Mouse (Mus musculus) heart, adult 9 months (tissue): ENCODE results near the gene Gpatch8.

Experiments
- DNase-seq, 2 experiments: peaks; one replicate each; pipeline ENCODE4 v3.0.0; 2022; ENCODE audit warnings: low spot score in 2 of 2

The Gpatch8 gene

DNA sequence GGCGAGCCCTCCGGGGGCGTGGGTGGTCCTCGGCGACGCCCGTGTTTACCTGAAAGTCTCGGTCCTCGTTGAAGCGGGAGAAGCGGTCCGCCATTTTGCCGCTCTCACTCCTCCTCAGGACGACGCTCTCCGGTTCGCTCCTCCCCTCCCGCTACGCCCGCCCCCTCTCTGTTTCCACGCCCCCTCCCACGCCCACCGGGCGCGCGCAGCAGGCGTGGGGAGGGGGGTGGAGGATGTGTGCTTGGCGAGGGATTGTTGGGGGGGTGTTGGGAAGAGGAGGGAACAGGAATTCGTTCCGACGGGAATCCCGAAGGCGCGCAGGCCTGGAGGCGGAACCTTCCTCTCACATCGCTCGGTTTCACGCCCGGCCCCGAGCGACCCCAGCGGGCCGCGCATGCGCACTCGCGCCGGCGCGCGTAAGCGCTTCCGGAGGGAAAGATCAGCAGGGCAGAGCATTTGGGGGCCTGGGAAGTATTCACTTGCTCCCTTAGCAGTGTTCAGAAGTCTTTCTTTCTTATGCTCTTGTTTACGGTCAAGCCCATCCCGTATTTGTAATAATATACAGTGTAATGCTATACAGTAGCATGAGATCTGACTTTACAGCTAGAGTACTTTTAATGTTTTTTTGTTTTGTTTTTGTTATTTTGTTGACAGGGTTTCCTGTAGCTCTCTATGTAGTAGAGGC, at the start of gene Gpatch8:
Gene Gpatch8 (minus strand): TSS at position 362 of the 685 bp plus-strand sequence.
- DNase-seq, result peak; percentile 96 to 97

DNA sequence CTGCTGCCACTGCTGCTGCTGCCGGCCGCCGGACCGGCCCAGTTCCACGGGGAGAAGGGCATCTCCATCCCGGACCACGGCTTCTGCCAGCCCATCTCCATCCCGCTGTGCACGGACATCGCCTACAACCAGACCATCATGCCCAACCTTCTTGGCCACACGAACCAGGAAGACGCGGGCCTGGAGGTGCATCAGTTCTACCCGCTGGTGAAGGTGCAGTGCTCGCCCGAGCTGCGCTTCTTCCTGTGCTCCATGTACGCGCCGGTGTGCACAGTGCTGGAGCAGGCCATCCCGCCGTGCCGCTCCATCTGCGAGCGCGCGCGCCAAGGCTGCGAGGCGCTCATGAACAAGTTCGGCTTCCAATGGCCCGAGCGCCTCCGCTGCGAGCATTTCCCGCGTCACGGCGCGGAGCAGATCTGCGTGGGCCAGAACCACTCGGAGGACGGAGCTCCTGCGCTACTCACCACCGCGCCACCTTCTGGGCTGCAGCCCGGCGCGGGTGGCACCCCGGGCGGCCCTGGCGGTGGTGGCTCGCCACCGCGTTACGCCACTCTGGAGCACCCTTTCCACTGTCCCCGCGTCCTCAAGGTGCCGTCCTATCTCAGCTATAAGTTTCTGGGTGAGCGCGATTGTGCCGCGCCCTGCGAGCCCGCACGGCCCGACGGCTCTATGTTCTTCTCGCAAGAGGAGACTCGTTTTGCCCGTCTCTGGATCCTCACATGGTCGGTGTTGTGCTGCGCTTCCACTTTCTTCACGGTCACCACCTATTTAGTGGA, 48.8 kb upstream of the Gpatch8 start:
- peak; percentile 13 to 20 for DNase-seq

DNA sequence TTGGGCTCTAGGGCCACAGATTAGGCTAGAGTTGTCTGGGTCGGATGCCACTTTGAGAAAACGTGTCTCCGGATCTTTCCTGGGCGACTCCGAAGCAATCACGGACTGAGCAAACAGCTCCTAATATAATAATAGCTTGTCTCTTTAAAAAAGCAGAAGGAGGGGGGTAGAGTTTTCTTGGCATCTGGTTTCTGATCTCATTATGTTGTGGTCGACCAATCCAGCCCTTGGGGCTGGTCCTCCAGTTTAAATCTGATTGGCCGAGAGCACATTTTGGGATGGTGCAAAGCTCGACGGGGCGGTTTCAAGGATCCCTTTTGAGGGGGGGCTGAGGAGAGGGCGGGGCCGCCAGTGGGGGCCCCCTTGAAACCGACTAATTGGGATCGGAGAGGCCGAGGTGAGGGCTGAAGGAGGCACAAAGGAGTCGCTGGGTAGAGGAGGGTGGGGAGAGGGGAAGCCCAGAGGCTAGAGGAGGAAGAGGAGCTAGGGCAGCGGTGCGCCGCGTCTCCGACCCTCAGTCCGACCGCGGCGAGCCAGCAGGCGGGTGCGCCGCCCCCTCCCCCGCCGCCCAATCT, 47.9 kb upstream of the Gpatch8 start, which contains the start of gene Fzd2:
Gene Fzd2 (plus strand): TSS at position 387 of the 575 bp plus-strand sequence.
- DNase-seq, result peak; percentile 91 to 94

DNA sequence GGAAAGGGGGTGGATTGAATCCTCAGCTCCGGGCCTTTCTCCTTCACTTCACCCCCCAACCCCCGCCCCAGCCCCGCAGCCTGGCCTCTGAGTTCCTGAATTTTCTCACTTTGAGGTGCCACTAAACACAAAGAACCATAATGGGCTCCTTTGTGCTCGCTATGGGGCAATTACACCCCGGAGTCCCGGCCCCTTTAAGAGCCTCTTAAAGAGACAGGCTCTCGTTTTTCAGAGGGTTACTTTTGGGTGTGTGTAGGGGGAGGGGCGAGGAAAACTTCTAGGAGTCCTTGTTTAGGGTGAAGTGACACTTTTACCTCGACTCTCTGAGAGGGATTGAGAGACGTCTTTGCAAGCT, 47.3 kb upstream of the Gpatch8 start:
- peak; percentile 62 to 72 for DNase-seq

DNA sequence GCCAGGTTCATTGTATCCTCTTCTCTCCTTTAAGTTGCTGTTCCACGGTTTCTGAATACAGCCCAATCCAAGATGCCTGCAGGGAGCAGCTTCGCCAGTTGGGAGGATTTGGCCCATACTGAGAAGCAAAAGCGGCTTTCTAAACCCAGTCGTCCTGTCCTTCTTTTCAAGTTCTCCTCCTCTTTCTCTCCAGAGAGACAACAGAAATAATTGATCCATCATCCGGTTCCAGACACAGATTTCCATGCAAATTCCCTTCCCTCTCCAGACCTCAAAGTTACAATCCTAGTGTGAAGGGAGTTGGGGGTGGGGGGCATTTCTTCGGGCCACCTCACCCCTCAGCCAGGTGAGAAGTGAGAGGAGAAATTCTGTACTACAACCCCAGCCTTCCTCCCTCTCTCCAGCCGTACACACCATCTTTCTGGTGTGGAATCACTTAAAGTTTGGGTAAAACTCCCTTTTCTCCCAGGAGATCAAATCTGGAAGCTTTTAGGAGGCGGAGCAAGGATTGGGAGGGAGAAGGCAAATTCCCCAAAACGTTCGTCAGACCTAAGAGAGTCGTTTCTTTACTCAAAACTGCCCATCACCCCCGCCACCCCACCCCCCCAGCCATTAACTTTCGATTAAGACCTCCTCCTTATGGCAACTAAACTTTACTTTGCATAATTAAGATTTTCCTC, 46.8 kb upstream of the Gpatch8 start:
- peak; percentile 41 to 55 for DNase-seq

DNA sequence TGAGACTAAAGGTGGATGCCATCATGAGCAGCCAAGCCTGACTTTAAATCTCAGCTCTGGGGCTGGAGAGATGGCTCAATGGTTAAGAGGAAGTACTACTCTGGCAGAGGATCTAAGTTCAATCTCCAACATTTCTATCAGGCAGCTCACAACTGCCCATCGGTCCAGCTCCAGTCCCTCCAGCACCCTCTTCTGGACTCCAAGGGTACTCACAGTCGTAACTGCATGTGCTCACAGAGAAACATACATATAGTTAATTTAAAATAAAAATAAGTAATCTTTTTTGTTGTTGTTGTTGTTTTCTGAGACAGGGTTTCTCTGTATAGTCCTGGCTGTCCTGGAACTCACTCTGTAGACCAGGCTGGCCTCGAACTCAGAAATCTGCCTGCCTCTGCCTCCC, 43.7 kb upstream of the Gpatch8 start:
- no peak for DNase-seq

DNA sequence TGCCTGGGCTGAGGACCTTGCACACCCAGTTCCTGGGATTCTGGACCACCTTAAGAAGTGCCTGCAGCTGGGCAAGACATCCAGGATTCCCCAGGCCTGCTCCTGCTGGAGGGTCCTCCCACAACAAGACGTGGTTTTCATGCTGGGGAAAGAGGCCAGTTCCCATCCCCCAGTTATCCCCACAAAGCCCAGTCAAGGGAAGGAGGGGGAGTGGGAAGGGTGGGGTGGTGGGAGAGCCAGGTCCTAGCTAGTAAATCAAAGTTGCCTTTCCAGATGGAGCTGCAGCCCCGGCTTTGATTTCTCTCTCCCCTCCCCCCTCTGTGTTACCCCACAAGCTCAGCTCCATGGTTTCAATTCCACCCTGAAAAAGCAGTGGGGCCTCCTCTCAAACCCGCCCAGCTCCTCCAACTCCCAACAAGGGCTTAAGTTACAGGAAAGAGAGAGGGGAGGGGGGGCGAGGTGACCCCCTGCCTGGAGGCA, 39.2 kb upstream of the Gpatch8 start:
- DNase-seq, result no peak

DNA sequence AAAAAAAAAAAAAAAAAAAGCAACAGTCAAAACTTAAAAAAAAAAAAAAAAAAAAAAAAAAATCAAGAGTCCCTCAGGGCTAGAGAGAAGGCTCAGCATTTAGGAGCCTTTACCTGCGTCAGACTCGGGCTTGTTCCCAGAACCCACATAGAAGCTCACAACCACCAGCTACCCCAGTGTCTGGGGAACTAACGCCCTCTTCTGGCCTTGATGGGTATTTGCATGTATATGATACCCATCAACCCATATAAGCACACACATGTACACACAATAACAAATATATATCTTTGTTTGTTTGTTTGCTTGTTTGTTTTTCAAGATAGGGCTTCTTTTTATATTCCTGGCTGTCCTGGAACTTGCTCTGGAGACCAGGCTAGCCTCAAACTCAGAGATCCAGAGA, 31.4 kb upstream of the Gpatch8 start:
- no peak for DNase-seq

DNA sequence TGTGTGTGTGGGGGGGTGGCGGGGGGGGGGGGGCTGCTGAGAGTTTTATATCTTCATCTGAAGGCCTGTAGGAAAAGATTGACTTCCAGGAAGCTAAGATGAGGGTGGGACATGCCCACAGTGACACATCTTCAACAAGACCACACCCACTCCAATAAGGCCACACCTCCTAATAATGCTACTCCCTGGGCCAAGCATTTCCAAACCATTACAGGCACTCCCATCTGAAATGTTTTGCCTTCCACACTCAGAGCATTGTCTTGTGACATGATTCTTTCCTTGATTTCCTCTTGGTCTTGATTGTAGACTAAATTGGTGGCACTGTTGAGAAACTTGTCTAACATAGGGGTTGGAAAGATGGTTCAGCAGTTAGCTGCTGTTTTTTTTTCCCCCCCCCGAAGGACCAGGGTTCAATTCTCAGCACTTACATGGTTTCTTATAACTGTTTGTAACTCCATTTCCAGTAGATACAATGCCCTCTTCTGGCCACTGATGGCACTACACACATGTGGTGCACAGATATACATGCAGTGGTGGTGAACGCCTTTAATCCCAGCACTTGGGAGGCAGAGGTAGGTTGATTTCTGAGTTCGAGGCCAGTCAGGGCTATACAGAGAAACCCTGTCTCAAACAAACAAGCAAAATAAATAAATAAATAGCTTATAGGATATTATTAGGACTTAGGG, 30.4 kb upstream of the Gpatch8 start:
- DNase-seq, result no peak

DNA sequence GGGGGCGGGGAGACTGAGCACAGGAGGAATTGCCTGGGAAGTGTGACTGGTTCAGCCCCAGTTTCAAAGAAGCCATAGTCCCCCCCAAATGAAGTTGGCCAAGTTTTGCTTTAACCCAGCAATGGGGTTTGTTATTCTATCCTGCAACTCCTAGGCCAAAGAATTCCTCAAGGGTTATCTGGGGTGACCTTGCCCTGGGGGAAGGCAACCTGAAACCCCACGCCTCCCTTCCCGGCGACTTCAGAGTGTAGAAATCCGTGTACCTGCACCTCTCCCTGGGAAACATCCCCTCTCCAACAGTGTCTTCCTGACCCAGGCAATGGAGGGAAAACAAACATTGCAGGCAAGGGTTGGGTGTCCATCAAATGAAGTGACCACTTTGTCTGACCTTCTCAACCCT, 26.5 kb upstream of the Gpatch8 start:
- no peak for DNase-seq

DNA sequence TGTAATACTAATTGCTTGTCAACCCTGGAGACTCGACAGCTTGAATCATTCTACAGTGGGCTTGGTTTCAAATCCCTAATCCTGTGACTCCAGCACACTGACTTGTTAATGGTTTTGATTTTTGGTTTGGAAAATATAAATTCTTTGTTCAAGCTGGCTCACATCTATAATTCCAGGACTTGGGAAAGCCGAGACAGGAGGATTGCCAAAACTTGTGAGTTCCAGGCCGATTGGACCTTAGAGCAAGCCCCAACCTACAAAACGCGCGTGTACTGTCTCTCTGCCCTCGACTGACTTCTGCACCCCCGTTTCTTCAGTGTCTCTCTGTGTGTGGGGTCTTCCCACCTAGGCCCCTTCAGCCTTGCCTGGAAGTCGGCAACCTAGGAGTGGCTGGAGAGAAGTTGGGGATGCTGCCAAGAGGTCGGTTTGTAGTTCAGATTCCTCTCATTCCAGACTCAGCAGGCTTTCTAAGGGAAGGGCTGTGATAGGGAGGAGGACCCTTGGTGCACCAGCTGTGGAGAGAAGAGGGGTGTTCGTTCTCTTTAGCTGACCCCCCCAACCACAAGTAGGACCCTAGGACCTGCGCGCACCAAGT, 25.9 kb upstream of the Gpatch8 start:
- DNase-seq, result peak; percentile 19 to 44

DNA sequence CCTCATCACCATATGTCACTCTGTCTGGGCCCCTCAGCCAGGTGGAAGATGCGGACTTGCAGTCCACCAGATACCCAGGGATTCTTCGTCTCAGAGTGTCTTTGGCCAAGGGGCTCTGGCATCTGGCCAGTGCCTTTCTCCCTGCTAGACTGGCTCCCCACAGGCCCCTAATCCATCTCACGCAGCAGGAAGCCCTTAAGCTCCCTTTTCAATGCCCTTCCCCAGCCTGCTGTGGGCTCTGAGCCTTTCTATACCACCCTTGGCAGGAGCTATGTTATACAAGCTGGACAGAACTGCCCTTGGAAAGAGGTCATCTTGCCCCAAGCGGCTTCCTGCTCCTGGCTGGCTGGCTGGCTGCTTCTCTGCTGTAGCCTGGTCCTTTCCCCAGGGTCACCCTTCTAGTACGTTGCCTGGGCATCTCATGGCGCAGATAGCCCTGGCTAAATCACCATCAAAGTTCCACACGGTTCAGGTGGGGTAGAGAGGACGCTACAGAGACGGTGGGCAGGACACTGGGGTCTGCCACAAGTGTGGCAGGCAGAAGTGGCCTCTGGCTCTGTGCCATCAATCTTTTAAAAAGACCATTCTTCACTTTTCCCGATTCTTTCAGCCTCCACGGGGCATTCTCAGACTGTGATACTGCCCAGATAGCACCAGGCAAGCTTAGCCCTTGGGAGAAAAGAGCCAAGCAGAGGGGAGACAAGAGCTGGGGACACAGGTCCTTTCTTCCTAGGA, 25.3 kb upstream of the Gpatch8 start:
- DNase-seq, result peak in 1 of 2 experiments; percentile 13

DNA sequence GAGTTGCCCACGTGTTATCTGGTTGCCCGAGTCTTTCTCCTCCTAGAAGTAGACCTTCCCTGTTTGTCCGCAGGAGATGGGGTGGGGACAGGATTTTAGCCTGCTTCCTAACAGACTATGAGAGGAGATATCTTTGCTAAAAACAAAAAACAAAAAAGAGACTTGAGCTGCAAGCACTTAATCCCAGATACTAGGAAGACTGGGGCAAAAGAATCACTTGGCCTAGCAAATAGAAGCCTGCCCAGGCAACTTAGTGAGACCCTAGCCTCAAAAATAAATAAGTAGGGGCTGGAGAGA, 23.8 kb upstream of the Gpatch8 start:
- DNase-seq, result no peak

DNA sequence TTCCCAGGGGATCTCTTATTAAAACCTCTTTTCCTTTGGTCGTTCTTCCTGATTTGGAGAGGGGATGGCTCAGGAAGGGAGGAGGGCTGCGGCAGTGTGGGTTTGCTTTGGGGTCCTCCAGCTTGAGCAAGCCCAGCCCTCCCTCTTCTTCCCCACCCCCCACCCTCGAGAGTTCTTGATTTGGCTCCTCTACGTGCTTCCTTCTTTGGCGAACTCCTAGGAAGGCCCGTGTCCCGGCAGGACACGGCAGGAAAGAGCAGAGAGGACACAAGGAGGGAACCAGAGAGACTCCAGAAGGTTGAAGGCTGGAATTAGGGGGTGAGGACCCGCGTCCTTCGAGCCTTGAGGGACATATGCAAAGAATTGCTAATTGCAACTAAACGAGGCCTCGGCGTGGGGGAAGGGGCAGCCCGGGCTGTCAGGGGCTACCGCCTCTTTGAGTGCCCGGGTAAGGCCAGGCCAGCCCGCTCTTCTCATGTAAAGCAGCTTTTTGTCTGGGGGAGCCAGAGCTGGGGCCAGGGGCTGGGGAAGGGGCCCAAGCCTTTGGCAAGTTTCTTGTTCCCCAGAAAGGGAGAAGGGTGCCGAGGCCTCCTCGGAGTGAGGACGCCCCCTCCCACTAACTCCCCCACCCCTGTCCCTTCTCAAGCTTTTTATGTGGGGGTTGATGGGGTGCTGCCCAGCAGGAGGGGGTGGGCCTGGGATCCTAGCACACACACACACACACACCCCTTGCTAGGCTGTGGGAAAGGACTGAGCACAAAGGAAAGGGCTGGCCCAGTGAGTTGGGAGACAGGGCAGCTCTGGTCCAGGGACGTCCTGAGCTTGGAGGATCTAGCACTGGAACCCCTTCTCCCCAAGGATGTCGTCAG, 23.2 kb upstream of the Gpatch8 start, which contains the start of gene Gm11627:
Gene Gm11627 (minus strand): TSS at position 297 of the 869 bp plus-strand sequence.
- no peak for DNase-seq

DNA sequence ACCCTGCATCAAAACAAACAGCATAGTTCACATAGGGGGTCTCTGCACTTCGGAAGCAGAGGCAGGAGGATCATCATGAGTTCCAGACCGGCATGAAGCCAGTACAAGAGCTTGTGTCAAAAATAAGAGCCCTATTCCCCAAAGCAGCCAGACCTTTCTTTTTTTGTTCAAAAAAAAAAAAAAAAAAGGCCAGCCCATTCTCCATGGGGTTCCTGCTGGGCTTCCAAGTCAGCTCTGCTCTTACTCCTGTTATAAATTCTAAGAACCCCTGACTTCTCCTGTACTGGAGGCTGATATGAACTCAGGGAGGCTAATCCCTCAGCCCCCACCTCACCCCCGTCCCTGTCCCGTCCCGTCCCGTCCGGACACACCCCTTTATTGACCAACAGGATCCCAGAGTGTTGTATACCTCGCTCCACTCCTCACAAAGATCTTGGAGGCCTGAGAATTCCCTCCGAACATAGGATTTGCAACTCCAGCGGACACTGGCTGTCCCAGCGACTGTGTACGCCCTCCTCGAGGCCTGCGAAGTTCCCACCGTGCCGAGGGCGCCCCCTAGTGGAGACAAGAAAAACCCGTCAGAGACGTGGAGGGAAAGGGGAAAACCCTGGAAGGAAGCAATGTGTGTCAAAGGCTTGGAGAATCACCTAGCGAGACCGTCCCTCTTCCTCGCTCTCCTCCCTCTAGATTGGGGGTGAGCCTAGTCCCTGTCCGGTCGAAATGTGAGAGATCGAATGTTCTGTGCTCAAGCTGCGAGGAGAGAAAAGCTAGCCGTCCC, 22.3 kb upstream of the Gpatch8 start:
- peak; percentile 63 to 74 for DNase-seq

DNA sequence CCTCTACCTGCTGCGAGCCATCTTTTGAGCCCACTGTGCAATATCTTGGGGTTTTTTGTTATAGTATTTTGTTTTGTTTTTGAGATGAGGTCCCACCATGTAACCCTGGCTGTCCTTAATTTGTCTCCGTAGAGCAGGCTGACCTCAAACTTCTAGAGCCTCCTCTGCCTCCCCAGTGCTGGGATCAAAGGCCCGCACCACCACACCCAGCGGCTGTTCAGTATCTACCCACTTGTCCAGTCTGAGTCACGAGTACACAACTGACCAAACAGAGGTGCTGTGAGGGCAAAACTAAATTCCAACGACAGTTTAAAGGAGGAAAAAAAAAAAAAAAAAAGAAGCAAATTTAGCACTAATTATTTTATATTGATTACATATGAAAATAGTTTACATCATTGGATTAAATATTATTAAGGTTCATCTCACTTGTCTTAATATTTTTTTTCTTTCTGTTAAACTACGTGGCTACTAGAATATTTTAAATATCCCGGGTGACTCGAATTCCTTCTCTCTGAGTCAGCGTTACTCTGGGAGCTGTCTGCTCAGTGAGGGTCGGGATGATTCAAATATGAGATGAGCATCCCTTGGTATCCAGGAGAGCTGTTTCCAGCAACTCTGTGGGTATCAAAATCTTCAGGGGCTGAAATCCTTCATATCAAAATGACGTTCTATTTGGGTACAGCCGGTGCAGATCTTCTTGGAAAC, 20.0 kb upstream of the Gpatch8 start:
- no peak for DNase-seq

DNA sequence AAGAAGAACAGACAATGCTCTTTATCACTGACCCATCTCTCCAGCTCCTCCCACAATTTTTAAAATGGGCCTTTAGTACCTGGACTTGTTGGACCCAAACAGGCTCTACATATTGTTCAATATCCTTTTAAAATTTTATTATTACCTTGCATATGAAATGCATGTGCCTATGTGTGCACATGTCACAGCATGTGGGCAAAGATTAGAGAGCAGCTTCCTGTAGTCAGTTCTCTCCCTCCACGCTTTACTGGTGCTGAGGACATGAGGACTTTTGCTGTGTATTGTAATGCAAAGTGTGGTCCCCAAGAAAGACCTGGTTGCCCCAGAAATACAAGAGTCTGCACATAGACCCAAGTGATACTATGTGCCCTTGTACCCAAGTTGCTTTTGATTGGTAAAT, 18.8 kb upstream of the Gpatch8 start:
- DNase-seq, result no peak
